Mouse (Mus musculus) erythroblast, embryonic 14.5 days (primary cell): ENCODE data around the gene Prkag3.

Experiments
- GATA1 ChIP-seq: IDR thresholded peaks from 2 replicates; pipeline ENCODE4 v1.6.1; 2012; ENCODE audit warnings: low read length, inconsistent platforms, mixed read lengths
- TAL1 ChIP-seq: IDR thresholded peaks from 3 replicates; pipeline ENCODE4 v1.6.1; 2012; ENCODE audit warnings: low read length, inconsistent platforms, mixed read lengths

DNA sequence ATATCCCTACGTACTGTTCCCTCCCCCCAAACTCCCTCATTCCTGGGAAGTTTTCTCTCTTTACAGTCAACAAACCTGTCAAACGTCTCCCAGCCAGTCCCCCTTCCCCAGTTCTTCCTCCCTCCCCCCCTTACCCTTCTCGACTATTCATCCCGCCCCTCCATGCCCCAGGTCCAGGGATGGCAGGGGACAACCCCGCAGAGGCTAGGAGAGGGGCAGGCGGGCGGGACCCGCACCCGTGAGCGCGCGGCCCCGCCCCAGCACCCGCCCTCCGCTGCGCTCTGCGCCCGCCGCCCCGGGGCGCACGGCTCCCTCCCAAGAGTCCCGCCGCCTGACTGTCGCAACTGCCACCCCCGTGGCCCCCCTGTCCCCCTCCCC, 22.4 kb upstream of the Prkag3 start:
- TF ChIP-seq GATA1 (no peak), TAL1 (no peak)
